Mouse (Mus musculus) midbrain, embryonic 15.5 days (tissue): ENCODE data around the gene Gabrb3. TPM values are rescaled to one million over a fixed set of nuclear protein-coding genes. Genes with fewer than 3 reads are reported as not detected.

Experiments
- ATAC-seq: fragments of 200-750 bp; cut with Nextera tagmentation; replicated peaks from 2 replicates; pipeline ENCODE4 v1.8.0; 2017; ENCODE audit warnings: moderate TSS enrichment
- H3K27ac ChIP-seq: fragments of 300-500 bp; sonication (generic); 2 replicates; pipeline ENCODE4 v1.5.1; 2015; ENCODE audit warnings: mild to moderate bottlenecking, inconsistent platforms
- H3K27me3 ChIP-seq: fragments of 300-500 bp; sonication (generic); replicated peaks from 2 replicates; pipeline ENCODE4 v1.6.1; 2015; ENCODE audit warnings: inconsistent platforms
- H3K36me3 ChIP-seq: fragments of 300-500 bp; sonication (generic); replicated peaks from 2 replicates; pipeline ENCODE4 v1.6.1; 2015; ENCODE audit warnings: inconsistent platforms
- H3K4me1 ChIP-seq: fragments of 300-500 bp; sonication (generic); 2 replicates; pipeline ENCODE4 v1.6.1; 2015; ENCODE audit warnings: inconsistent platforms
- H3K4me2 ChIP-seq: fragments of 300-500 bp; sonication (generic); 2 replicates; pipeline ENCODE4 v1.6.1; 2015; ENCODE audit warnings: inconsistent platforms, mild to moderate bottlenecking, moderate library complexity
- H3K4me3 ChIP-seq: fragments of 300-500 bp; sonication (generic); 2 replicates; pipeline ENCODE4 v1.5.1; 2015; ENCODE audit warnings: mild to moderate bottlenecking, inconsistent platforms
- H3K9ac ChIP-seq: fragments of 300-500 bp; sonication (generic); 2 replicates; pipeline ENCODE4 v1.6.1; 2015; ENCODE audit warnings: mild to moderate bottlenecking, inconsistent platforms
- H3K9me3 ChIP-seq: fragments of 300-500 bp; sonication (generic); 2 replicates; pipeline ENCODE4 v1.6.1; 2016; ENCODE audit warnings: inconsistent platforms
- WGBS: fragments of 180-500 bp; shearing (Covaris S2); methylation state at CpG from one replicate; pipeline ENCODE4 v1.1.7; 2015; ENCODE audit warnings: mixed read lengths; 5-methylcytosine and 5-hydroxymethylcytosine counted together
- polyA plus RNA-seq: library from polyadenylated mRNA; unstranded; fragments of >200 nt; fragmentation: Nextera tagmentation; extraction: Ambion mirVana; gene quantifications from 2 replicates; pipeline ENCODE4 v1.2.1, GENCODE M21; 2015

The Gabrb3 gene
- polyA plus RNA-seq, 1 experiment from 2014 or later: 57.8 TPM

DNA sequence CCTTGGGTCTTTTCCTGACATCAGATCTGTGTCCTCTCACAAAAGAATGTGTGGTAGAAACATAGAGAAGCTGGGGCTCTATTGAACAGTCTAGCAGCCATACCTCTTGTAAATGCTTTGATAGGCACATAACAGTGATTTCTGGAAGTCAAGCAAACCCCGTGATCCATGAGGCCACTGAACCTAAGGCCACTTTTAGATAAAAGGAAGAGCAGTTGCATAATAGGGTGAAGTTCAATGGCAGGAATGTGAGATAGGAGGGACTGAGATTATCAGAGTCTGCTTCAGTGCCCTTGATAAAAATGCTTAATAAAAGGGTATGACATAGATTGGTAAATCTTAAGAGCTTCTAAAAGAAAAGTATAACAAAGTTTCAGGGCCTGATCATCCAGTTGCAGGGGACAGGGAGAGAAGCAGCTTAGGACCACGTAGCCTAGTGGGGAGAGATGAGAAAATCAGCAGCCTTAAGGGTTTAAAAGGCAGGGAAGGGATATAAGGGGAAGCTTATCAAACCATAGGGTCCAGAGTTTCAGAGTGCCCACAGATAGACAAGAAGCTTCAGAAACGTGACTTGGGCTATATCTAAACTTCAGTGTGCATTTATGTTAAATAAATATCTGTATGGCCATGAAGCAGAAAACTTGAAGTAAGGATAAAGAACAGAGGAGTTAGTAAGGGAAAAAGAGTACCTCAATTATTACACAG is 141.4 kb downstream of the Gabrb3 start:
- H3K9me3 ChIP-seq: no peaks in the 10 kb centered on the region
- 67% methylated on average over 3 of the region's 3 CpGs for WGBS

DNA sequence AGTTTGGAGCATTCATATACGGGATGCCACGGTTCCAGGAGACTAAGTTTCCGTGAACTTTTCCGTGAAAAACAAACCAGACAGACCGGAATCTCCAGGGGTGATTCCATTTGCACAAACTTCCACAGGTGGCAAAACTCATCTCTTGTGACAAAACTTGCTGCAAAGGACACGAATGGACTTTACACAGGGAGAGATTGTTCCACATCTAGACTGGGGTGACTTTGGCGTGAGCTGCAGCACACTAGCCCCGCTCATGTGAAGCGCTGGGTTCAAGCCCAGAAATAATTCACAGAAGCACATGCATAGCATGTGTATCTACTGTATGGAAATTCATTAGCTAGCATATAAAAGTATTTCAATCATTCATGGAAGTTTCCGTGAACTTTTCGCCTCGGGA is 144.9 kb downstream of the Gabrb3 start:
- H3K4me3 ChIP-seq: no peak overlapping the region
- 93% methylated on average over 12 of the region's 12 CpGs for WGBS
- no peaks in the 10 kb centered on the region for H3K36me3 ChIP-seq
- no peak for ATAC-seq
- H3K9me3 ChIP-seq: no peaks in the 10 kb centered on the region
- H3K4me1 ChIP-seq: no peaks in the 10 kb centered on the region
- H3K9ac ChIP-seq: no peak overlapping the region
- no peaks in the 10 kb centered on the region for H3K27me3 ChIP-seq
- H3K27ac ChIP-seq: no peak overlapping the region
- H3K4me2 ChIP-seq: no peak overlapping the region

More for the DNA sequence above, 141.4 kb downstream of the Gabrb3 start:
- no peaks in the 10 kb centered on the region for H3K27me3 ChIP-seq
- no peaks in the 10 kb centered on the region for H3K36me3 ChIP-seq
- H3K4me1 ChIP-seq: no peaks in the 10 kb centered on the region
- H3K4me3 ChIP-seq: no peak overlapping the region
- no peak overlapping the region for H3K9ac ChIP-seq
- H3K4me2 ChIP-seq: no peak overlapping the region
- ATAC-seq: no peak
- H3K27ac ChIP-seq: no peak overlapping the region

DNA sequence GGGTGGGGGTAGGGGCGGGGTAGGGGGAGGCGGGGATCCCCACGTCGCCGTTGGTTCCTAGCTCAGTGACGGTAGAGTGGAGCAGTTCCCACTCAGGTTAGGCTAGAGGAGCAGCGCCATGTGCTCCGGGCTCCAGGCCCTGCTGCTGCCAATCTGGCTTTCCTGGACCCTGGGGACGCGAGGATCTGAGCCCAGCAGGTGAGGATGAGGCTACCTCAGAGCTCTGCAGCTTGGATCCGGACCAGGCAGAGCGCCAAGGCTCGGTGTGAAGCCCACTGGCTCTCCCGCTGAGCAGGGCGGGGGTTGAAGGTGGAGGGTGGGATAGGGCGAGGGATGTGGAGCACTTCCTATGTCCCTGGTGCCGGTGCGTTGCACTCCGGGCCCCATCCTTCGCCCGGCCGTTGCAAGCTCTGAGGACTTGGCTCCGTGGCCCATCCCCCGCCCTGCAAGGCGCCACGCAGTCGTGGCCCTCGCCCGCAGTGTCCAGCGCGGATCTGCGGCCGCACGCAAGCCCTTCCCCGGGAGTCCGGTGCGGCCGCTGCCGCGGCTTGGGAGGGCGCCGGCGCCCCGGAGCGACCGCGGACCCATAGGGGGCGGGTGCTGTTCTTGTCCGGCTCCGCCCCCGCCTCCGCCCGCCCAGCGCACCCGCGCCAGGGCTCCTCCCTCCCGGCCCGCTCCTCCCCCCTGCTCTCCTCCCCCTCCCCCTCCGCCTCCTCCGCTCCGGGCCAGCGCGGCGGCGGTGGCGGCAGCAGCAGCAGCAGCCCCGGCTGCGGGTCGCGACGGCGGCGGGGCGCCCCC is 171.2 kb downstream of the Gabrb3 start:
- ATAC-seq: peak; percentile 93
- under 1% methylated on average over 64 of the region's 74 CpGs for WGBS
- H3K9ac ChIP-seq: peak overlapping the region; percentile 87

DNA sequence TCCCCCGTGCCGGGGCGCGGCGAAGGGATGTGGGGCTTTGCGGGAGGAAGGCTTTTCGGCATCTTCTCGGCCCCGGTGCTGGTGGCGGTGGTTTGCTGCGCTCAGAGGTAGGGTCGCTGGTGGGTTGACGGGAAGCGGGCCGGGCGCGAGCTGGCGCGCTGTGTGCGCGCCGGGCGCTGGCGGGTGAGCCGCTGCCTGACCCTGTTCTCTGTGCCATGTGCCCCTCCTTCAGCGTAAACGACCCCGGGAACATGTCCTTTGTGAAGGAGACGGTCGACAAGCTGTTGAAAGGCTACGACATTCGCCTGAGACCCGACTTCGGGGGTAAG is 171.7 kb downstream of the Gabrb3 start:
- Histone ChIP-seq H3K4me3 (peak overlapping the region; percentile 91), H3K4me1 (peaks cover 23% of the 10 kb centered on the region; the same call in 1 of the 2 replicates), H3K27ac (peak overlapping the region; percentile 95), H3K4me2 (peak overlapping the region; percentile 76), H3K36me3 (no peaks in the 10 kb centered on the region), H3K9ac (peak overlapping the region; percentile 87), H3K27me3 (no peaks in the 10 kb centered on the region), H3K9me3 (no peaks in the 10 kb centered on the region)
- under 1% methylated on average over 32 of the region's 34 CpGs for WGBS
- ATAC-seq: peak; percentile 84

More for the DNA sequence above, 171.2 kb downstream of the Gabrb3 start:
- Histone ChIP-seq H3K4me1 (peaks cover 23% of the 10 kb centered on the region; the same call in 1 of the 2 replicates), H3K27ac (peak overlapping the region; percentile 95), H3K4me2 (peak overlapping the region; percentile 76), H3K4me3 (peak overlapping the region; percentile 91), H3K36me3 (no peaks in the 10 kb centered on the region), H3K27me3 (no peaks in the 10 kb centered on the region), H3K9me3 (no peaks in the 10 kb centered on the region)

- Histone ChIP-seq H3K27ac (peak overlapping the region; percentile 95), H3K4me1 (peaks cover 24% of the 10 kb centered on the region; the same call in 1 of the 2 replicates), H3K9ac (peak overlapping the region; percentile 87), H3K36me3 (no peaks in the 10 kb centered on the region), H3K9me3 (no peaks in the 10 kb centered on the region), H3K4me2 (peak overlapping the region; percentile 76), H3K27me3 (no peaks in the 10 kb centered on the region), H3K4me3 (peak overlapping the region; percentile 91)
- WGBS: under 1% methylated on average over 56 of the region's 56 CpGs
- ATAC-seq: peak; percentile 31
Measured at GRCm38 (mm10) chr7:57591578-57592431, 172.3 kb downstream of the Gabrb3 start.

GRCm38 (mm10) chr7:57597341-57597740 is 177.8 kb downstream of the Gabrb3 start:
- WGBS: 66% methylated on average over 5 of the region's 5 CpGs
- Histone ChIP-seq H3K4me3 (no peak overlapping the region), H3K36me3 (no peaks in the 10 kb centered on the region), H3K9me3 (no peaks in the 10 kb centered on the region), H3K27me3 (no peaks in the 10 kb centered on the region), H3K9ac (no peak overlapping the region), H3K4me2 (no peak overlapping the region), H3K4me1 (peaks cover 26% of the 10 kb centered on the region; the same call in 1 of the 2 replicates), H3K27ac (no peak overlapping the region)
- ATAC-seq: 0 out of 2 replicates have a peak, but pooled peaks have one; percentile 12

DNA sequence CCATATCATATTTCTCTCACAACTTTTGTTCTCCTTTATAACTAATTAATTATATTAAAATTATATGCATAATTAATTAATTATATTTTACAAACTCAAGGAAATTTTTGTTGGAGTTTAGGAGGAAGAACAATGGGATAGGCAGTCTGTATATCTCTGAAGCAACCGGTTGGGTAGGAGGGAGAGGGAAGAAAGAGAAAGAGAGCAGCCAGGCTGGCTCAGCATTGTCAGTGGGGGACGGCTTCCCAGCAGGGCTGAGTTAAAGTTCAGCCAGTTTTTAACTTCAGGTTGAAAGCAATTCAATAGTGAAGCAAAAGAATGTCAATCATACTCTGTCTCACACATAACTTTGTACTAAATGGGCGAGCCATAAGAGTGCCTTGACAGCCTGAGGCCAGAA is 199.2 kb downstream of the Gabrb3 start:
- ATAC-seq: peak; percentile 58; the same call in 1 of the 2 replicates
- no peaks in the 10 kb centered on the region for H3K9me3 ChIP-seq
- no peaks in the 10 kb centered on the region for H3K36me3 ChIP-seq
- no peaks in the 10 kb centered on the region for H3K27me3 ChIP-seq
- 19% methylated on average over 3 of the region's 3 CpGs for WGBS
- H3K4me2 ChIP-seq: no peak overlapping the region
- H3K4me3 ChIP-seq: no peak overlapping the region
- no peak overlapping the region for H3K9ac ChIP-seq
- H3K4me1 ChIP-seq: no peaks in the 10 kb centered on the region
- H3K27ac ChIP-seq: no peak overlapping the region

DNA sequence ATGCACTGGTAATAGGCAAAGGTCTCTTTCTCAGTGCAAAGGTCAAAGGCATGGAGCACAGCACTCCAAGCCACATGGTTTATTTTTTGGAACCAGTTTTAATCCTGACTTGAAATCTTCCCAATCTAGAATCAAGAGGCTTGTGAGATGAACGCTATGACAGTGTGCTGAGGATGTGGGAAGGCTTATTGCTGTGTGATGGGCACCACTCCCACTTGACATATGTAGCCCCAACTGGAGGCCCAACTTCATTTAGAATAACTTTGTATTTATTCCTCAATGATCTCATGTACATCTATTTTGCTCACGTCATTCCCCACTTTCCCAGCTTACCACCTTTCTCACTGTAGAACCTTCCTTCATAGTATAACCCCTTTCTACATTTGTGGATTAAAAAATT is 200.5 kb downstream of the Gabrb3 start:
- Histone ChIP-seq H3K27me3 (no peaks in the 10 kb centered on the region), H3K27ac (no peak overlapping the region), H3K4me1 (no peaks in the 10 kb centered on the region), H3K9ac (no peak overlapping the region), H3K4me3 (no peak overlapping the region), H3K9me3 (no peaks in the 10 kb centered on the region), H3K36me3 (no peaks in the 10 kb centered on the region), H3K4me2 (no peak overlapping the region)
- 89% methylated on average over 2 of the region's 2 CpGs for WGBS
- no peak for ATAC-seq

DNA sequence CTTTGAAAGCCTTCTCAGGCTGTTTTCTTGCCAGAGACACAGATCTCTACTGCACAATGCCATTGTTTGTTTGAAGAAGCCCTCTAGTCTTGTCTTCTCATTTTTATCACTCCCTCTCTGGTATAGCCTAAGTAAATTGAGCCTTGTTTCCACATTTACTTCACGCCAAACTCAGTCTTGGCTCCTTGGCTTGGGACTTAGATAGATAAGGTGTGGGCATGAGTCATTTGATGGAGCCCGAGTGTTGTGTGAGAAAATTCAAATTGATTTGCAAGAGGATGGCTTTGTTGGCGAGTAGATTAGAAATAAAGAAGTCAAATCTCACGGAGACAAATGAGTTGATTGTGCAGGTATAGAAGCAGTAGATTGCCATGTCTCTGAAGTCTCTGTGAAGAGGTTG is 204.2 kb downstream of the Gabrb3 start:
- no peak overlapping the region for H3K4me3 ChIP-seq
- no peaks in the 10 kb centered on the region for H3K27me3 ChIP-seq
- H3K27ac ChIP-seq: no peak overlapping the region
- H3K4me1 ChIP-seq: no peaks in the 10 kb centered on the region
- H3K9me3 ChIP-seq: no peaks in the 10 kb centered on the region
- no peaks in the 10 kb centered on the region for H3K36me3 ChIP-seq
- ATAC-seq: no peak
- WGBS: 85% methylated on average over 4 of the region's 4 CpGs
- no peak overlapping the region for H3K9ac ChIP-seq
- H3K4me2 ChIP-seq: no peak overlapping the region

DNA sequence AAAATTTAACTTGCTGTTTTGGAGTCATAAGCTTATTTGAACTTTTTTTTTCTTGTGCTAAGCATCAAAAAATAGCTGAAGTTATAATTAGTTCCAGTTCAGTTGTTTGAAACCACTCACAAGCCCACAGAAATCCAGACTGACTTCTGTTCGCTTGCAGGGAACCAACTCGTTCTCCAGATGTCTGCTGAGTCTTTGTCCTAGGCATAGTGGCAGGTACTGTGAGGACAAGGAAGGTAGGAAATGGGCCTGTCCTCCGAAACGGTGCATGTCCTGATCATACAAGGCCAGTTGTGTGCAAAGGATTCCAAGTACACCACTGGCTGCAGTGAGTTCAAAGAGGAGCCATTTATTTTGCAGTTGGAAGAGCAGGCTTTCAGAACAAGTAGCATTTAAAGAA is 215.5 kb downstream of the Gabrb3 start:
- WGBS: 55% methylated on average over 4 of the region's 4 CpGs
- Histone ChIP-seq H3K9me3 (no peaks in the 10 kb centered on the region), H3K4me2 (no peak overlapping the region)

DNA sequence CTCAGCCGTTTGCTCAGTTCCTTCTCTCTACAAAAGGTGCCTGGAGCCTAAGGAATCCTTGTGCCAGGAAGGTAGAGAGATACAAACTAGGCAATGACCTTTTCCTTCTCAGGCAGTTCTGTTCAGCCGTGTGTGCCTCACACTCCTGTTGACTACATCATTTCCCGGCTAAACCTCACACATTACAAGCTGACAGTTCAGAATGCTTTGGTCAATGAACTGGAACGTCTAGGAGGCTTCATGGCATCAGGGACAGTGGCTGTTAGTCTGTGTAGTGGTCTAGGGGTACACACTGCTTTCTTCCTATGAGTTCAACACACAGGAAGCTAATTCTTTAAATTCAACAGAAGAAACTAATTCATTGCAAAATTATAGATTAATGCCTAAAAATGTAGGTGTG is 216.2 kb downstream of the Gabrb3 start:
- no peak for ATAC-seq

More for the DNA sequence above, 215.5 kb downstream of the Gabrb3 start:
- Histone ChIP-seq H3K4me1 (peaks cover 4% of the 10 kb centered on the region; the same call in 1 of the 2 replicates), H3K36me3 (no peaks in the 10 kb centered on the region), H3K27me3 (no peaks in the 10 kb centered on the region), H3K4me3 (no peak overlapping the region), H3K9ac (no peak overlapping the region), H3K27ac (no peak overlapping the region)
- no peak for ATAC-seq

DNA sequence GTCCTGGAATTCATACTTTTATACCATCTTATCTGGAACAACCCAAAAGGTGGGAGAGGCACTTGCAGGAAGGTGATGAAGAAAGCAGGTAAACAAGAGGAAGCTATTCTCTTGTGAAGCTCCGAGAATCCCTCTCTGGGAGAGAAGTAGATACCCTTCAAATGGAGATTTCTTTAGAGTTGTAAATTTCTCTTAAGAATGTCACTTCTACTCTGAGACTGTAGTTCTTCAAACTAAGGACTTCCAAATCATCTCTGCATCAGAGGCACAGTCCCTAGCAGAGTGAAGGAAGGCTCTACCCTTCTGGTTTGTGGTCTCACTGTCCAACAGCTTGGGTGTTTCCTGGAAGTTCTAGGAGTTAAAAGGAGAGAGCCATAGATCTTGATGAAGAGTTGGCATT is 221.3 kb downstream of the Gabrb3 start:
- H3K27ac ChIP-seq: no peak overlapping the region
- H3K36me3 ChIP-seq: no peaks in the 10 kb centered on the region
- ATAC-seq: no peak
- WGBS: 77% methylated on average over 1 of the region's 1 CpGs
- H3K9ac ChIP-seq: no peak overlapping the region
- H3K9me3 ChIP-seq: no peaks in the 10 kb centered on the region
- H3K4me1 ChIP-seq: 0 out of 2 replicates have a peak, but pooled peaks cover 1% of the 10 kb centered on the region
- no peak overlapping the region for H3K4me3 ChIP-seq
- no peak overlapping the region for H3K4me2 ChIP-seq
- H3K27me3 ChIP-seq: no peaks in the 10 kb centered on the region

More for the DNA sequence above, 216.2 kb downstream of the Gabrb3 start:
- WGBS: 49% methylated on average over 4 of the region's 4 CpGs
- H3K4me1 ChIP-seq: peaks cover 4% of the 10 kb centered on the region; the same call in 1 of the 2 replicates
- H3K9ac ChIP-seq: no peak overlapping the region
- no peaks in the 10 kb centered on the region for H3K9me3 ChIP-seq
- no peaks in the 10 kb centered on the region for H3K36me3 ChIP-seq
- H3K4me3 ChIP-seq: no peak overlapping the region
- no peaks in the 10 kb centered on the region for H3K27me3 ChIP-seq
- H3K4me2 ChIP-seq: no peak overlapping the region
- no peak overlapping the region for H3K27ac ChIP-seq
